Mouse (Mus musculus) effector memory CD4-positive, alpha-beta T cell, adult 5 months (primary cell): ENCODE measurements around the gene Fign. TPM values are rescaled to one million over a fixed set of nuclear protein-coding genes. Genes with fewer than 3 reads are reported as not detected.

Source experiments
- polyA plus RNA-seq: library from polyadenylated mRNA; unstranded; fragments of 100-300 nt; shearing (Covaris generic); gene quantifications from one replicate; pipeline ENCODE4 v1.2.1, GENCODE M21; 2017

Gene Fign
- 0.09 TPM for polyA plus RNA-seq

GRCm38 (mm10) chr2:64097937-64098617, at the start of gene Fign:
Fign (minus strand) TSS chr2:64098038.

